Mouse (Mus musculus) gastrocnemius, adult 18-20 months (tissue): ENCODE data around the gene Itpr3. TPM values are rescaled to one million over a fixed set of nuclear protein-coding genes. Genes with fewer than 3 reads are reported as not detected.

Source experiments
- microRNA-seq: library from miRNA; unstranded; fragments of <30 nt; microRNA quantifications from one replicate; pipeline ENCODE4 v1.2.0, GENCODE M21; 2021
- total RNA-seq, 2 experiments: library from RNA; stranded (reverse); gene quantifications; 2 replicates each; pipeline ENCODE4 v1.2.3; 2021

Itpr3 gene
- total RNA-seq, 2 experiments from 2014 or later: 1.4 to 2.2 TPM

Small RNA genes lying within 50 kb of the gene (microRNA-seq; reads per million reads assigned to microRNA genes)
- gene Mir7677: not detected

Other genes starting within 250 kb of the Itpr3 start
- not detected for gene Nkx2-5, start 212.3 kb upstream of the Itpr3 start, total RNA-seq
- under 1 TPM; 0.37 to 0.43 TPM for gene Kifc5b, start 140.2 kb upstream of the Itpr3 start, total RNA-seq
- 10 to 100 TPM in 1 of 2 experiments, 1 to 10 TPM in 1; 8.2 to 11.3 TPM for gene Phf1, start 124.3 kb upstream of the Itpr3 start, total RNA-seq
- gene Cuta, start 117.7 kb upstream of the Itpr3 start, total RNA-seq: 100 to 1,000 TPM; 103 to 109 TPM
- gene Syngap1, start 116.1 kb upstream of the Itpr3 start, total RNA-seq: 1 to 10 TPM; 2.2 to 2.8 TPM
- gene Zbtb9, start 84.1 kb upstream of the Itpr3 start, total RNA-seq: under 1 TPM; 0.66 TPM
- gene Bak1, start 28.3 kb upstream of the Itpr3 start, total RNA-seq: 10 to 100 TPM; 18.0 to 20.0 TPM
- gene Uqcc2, start 76.6 kb downstream of the Itpr3 start, total RNA-seq: 100 to 1,000 TPM; 426 to 428 TPM
- 10 to 100 TPM; 29.8 to 66.9 TPM for gene Ip6k3, start 110.5 kb downstream of the Itpr3 start, total RNA-seq
- gene Lemd2, start 147.2 kb downstream of the Itpr3 start, total RNA-seq: 10 to 100 TPM; 20.6 to 21.9 TPM